Mouse (Mus musculus): ENCODE measurements around the gene Pcyt1b.

Pcyt1b gene

GRCm38 (mm10) chrX:93732407-93732806 lies 77.7 kb downstream of the Pcyt1b start:
- no peak for DNase-seq (ENCODE audit: low spot score)

- no peak for DNase-seq (ENCODE audit: low spot score)
Observed at GRCm38 (mm10) chrX:93732975-93733748, 78.5 kb downstream of the Pcyt1b start.

GRCm38 (mm10) chrX:93749165-93749564 lies 94.5 kb downstream of the Pcyt1b start:
- DNase-seq (ENCODE audit: low spot score) = no peak

GRCm38 (mm10) chrX:93750566-93750965 lies 95.9 kb downstream of the Pcyt1b start:
- no peak for DNase-seq (ENCODE audit: low spot score)

- DNase-seq (ENCODE audit: low spot score) = no peak
Observed at GRCm38 (mm10) chrX:93755210-93755842, 100.7 kb downstream of the Pcyt1b start.

- DNase-seq (ENCODE audit: low spot score) = peak; percentile 6
Observed at GRCm38 (mm10) chrX:93756867-93757455, 102.3 kb downstream of the Pcyt1b start.

GRCm38 (mm10) chrX:93760770-93761169 lies 106.1 kb downstream of the Pcyt1b start:
- no peak for DNase-seq (ENCODE audit: low spot score)

- DNase-seq (ENCODE audit: low spot score) = no peak
Observed at GRCm38 (mm10) chrX:93789562-93789961, 134.9 kb downstream of the Pcyt1b start.

GRCm38 (mm10) chrX:93793168-93793567 lies 138.5 kb downstream of the Pcyt1b start:
- peak; percentile 22 for DNase-seq (ENCODE audit: low spot score)
